Comparison of ENCODE assay signal across 26 mouse cellular contexts in the genomic region with DNA sequence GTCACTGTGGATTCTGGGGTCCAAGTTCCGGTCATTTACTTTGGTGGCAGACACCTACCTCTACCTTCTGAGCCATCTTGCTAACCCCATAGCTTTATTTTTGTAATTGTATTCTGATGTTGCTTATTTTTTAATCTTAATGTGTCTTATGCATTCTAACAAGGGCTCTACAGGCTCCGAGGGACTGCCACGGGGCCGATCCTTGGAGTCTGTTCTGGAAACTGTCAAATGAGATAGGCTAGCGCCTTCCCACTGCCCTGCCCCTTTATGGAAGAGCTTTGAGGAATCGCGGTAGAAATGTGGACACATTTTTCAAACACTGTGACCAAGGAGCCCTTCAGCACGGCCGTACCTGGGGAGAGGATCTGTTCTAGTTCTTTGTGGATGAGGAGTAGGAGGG. TPM values are rescaled to one million over a fixed set of nuclear protein-coding genes. Genes with fewer than 3 reads are reported as not detected.
A peak's percentile ranks its signal among the peaks of the same experiment; 100 is the strongest.
DNase-seq lines count a peak whose midpoint lies in the region; ATAC-seq and TF ChIP-seq lines count a peak whose summit lies in the region.
"Had no signal": no experiment of that assay in that cellular context is flagged by ENCODE, and none has a peak within 500 bp of the region (broad histone marks: within the 10 kb centered on the region; RNA-seq: fewer than 3 reads in every experiment).

No protein-coding gene starts in this region.

- peaks cover 15% of the 10 kb centered on the region for H3K4me1 ChIP-seq in intestine, embryonic 14.5 days (replicated peaks; ENCODE audit: control insufficient read depth, insufficient read depth, low read length)
- peaks cover 18% of the 10 kb centered on the region for H3K4me1 ChIP-seq in intestine, embryonic 16.5 days (ENCODE audit: control insufficient read depth, insufficient read depth, low read length)
- no peaks in the 10 kb centered on the region for H3K4me1 ChIP-seq in ES-E14 (ENCODE audit: control insufficient read depth in 2 of 2, insufficient read depth in 2 of 2, low read length in 2 of 2, poor library complexity in 1 of 2)
- H3K4me1 ChIP-seq: embryonic facial prominence, embryonic 13.5 days; forebrain, embryonic 10.5 days; forebrain, embryonic 12.5 days had no signal

- no peak for DNase-seq in intestine, embryonic 14.5 days (ENCODE audit: low spot score)
- DNase-seq in ES-E14 (ENCODE audit: low read depth, low spot score) (no peak), ZHBTc4 (ENCODE audit: low read depth, low spot score) (peak; percentile 28)
- DNase-seq in left cerebral cortex, adult 8-10 months (ENCODE audit: low spot score in 2 of 2) = no peak
- DNase-seq: adrenal gland, adult 2 months; adrenal gland, postnatal 10 days; adrenal gland, postnatal 25 days; B cell, adult 2 months; cerebellum, adult 11 months; cerebellum, adult 18-20 months; cerebellum, adult 8-10 months; cerebellum, adult 9-11 months; cerebellum, postnatal 14 days; cerebellum, postnatal 36 days; embryo, embryonic 11 days had no signal

- no peak overlapping the region for H3K9ac ChIP-seq in intestine, embryonic 14.5 days (ENCODE audit: low read length)
- no peak overlapping the region for H3K9ac ChIP-seq in intestine, embryonic 16.5 days (ENCODE audit: low read depth, low read length)
- H3K9ac ChIP-seq in ES-E14 (ENCODE audit: insufficient read depth, low read depth, low read length, poor library complexity, severe bottlenecking) = peak overlapping the region; percentile 50; the same call in 1 of the 2 replicates
- H3K9ac ChIP-seq: embryonic facial prominence, embryonic 13.5 days; embryonic facial prominence, embryonic 15.5 days; forebrain, embryonic 12.5 days had no signal

- 54% methylated on average over 9 of the region's 9 CpGs for WGBS in intestine, embryonic 14.5 days
- WGBS in intestine, embryonic 16.5 days = 67% methylated on average over 9 of the region's 9 CpGs

- no peaks in the 10 kb centered on the region for H3K9me3 ChIP-seq in intestine, embryonic 14.5 days (ENCODE audit: control insufficient read depth, low read length)
- H3K9me3 ChIP-seq in intestine, embryonic 16.5 days (ENCODE audit: control insufficient read depth, low read length) = no peaks in the 10 kb centered on the region
- no peaks in the 10 kb centered on the region for H3K9me3 ChIP-seq in ES-E14 (ENCODE audit: control insufficient read depth, insufficient read depth, low read depth, low read length)
- H3K9me3 ChIP-seq: embryonic facial prominence, embryonic 13.5 days; embryonic facial prominence, embryonic 15.5 days; forebrain, embryonic 10.5 days; forebrain, embryonic 12.5 days had no signal

- H3K4me3 ChIP-seq in intestine, embryonic 14.5 days (ENCODE audit: low read depth, low read length) = no peak overlapping the region
- H3K4me3 ChIP-seq in intestine, embryonic 16.5 days (ENCODE audit: low read length) = no peak overlapping the region
- H3K4me3 ChIP-seq in ES-E14 (ENCODE audit: insufficient read depth in 1 of 2, low read depth in 1 of 2, low read length in 2 of 2, poor library complexity in 1 of 2, severe bottlenecking in 1 of 2) = no peak overlapping the region
- H3K4me3 ChIP-seq: embryonic facial prominence, embryonic 13.5 days; embryonic facial prominence, embryonic 15.5 days; erythroblast, embryonic 14.5 days; forebrain, embryonic 10.5 days; forebrain, embryonic 12.5 days had no signal

- H3K36me3 ChIP-seq in intestine, embryonic 14.5 days (ENCODE audit: control insufficient read depth, insufficient read depth, low read length) = no peaks in the 10 kb centered on the region
- no peaks in the 10 kb centered on the region for H3K36me3 ChIP-seq in intestine, embryonic 16.5 days (ENCODE audit: control insufficient read depth, insufficient read depth, low read length)
- no peaks in the 10 kb centered on the region for H3K36me3 ChIP-seq in ES-E14 (ENCODE audit: control insufficient read depth, insufficient read depth, low read length, poor library complexity, severe bottlenecking)
- H3K36me3 ChIP-seq: embryonic facial prominence, embryonic 13.5 days; embryonic facial prominence, embryonic 15.5 days; forebrain, embryonic 10.5 days; forebrain, embryonic 12.5 days had no signal

- no peak for ATAC-seq in intestine, embryonic 14.5 days (replicated peaks; ENCODE audit: low FRiP score, low TSS enrichment, low read depth)
- ATAC-seq in intestine, embryonic 16.5 days = no peak
- ATAC-seq: CD4-positive, CD25-positive, alpha-beta regulatory T cell, adult 4 months; forebrain, embryonic 14.5 days; forebrain, embryonic 16.5 days had no signal

- H3K27ac ChIP-seq in intestine, embryonic 14.5 days (ENCODE audit: low read depth) = no peak overlapping the region
- H3K27ac ChIP-seq in intestine, embryonic 16.5 days (ENCODE audit: low read length) = no peak overlapping the region
- no peak overlapping the region for H3K27ac ChIP-seq in ES-E14 (ENCODE audit: insufficient read depth, low read depth, low read length, poor library complexity, severe bottlenecking)
- H3K27ac ChIP-seq: embryonic facial prominence, embryonic 13.5 days; embryonic facial prominence, embryonic 15.5 days; forebrain, embryonic 10.5 days; forebrain, embryonic 12.5 days had no signal

- 0 out of 2 replicates have a peak overlapping the region, but pooled peaks have one; percentile 14 for H3K4me2 ChIP-seq in intestine, embryonic 14.5 days (ENCODE audit: low read length)
- H3K4me2 ChIP-seq in intestine, embryonic 16.5 days (ENCODE audit: low read depth, low read length) = no peak overlapping the region
- H3K4me2 ChIP-seq: embryonic facial prominence, embryonic 13.5 days; embryonic facial prominence, embryonic 15.5 days; forebrain, embryonic 12.5 days had no signal

- H3K27me3 ChIP-seq in intestine, embryonic 14.5 days (replicated peaks; ENCODE audit: control insufficient read depth, insufficient read depth, low read length) = no peaks in the 10 kb centered on the region
- H3K27me3 ChIP-seq in intestine, embryonic 16.5 days (replicated peaks; ENCODE audit: control insufficient read depth, insufficient read depth, low read length) = no peaks in the 10 kb centered on the region
- H3K27me3 ChIP-seq: CH12.LX; embryonic facial prominence, embryonic 15.5 days; forebrain, embryonic 12.5 days had no signal

- in situ Hi-C loops in ES-E14 (cut with MboI; ENCODE audit: low sequenced_read_pairs in 2 of 2, unreplicated experiment in 2 of 2) = no loop called here

TF ChIP-seq in ES-E14, 5 proteins besides CTCF, POLR2A, EP300 and RAD21:
- TF ChIP-seq ZNF384 (IDR thresholded peaks at IDR 0.05; ENCODE audit: low read depth, low read length) = no peak
- peak; percentile 53; the same call in 1 of the 2 replicates for TF ChIP-seq HCFC1 (IDR thresholded peaks at IDR 0.05; ENCODE audit: borderline replicate concordance, insufficient read depth, low read length)

RNA-seq across cellular contexts. Expression of gene Nkx2-3, which starts 30.7 kb away (rescaled TPM):
- 82.3 and 83.9 TPM in 2 replicates for polyA plus RNA-seq in intestine, embryonic 14.5 days (2014; fragmentation: Nextera tagmentation; extraction: Ambion mirVana)
- polyA plus RNA-seq in intestine, embryonic 16.5 days (2015; fragmentation: Nextera tagmentation; extraction: Ambion mirVana) = 61.3 and 64.6 TPM in 2 replicates
- 0.27 TPM in 1 of 2 replicates, not detected in the other for total RNA-seq in ES-E14 (2012; rRNA removed)
- not detected for total RNA-seq in left cerebral cortex, adult 8-10 months (2022)
- total RNA-seq: adrenal gland, adult 2 months; adrenal gland, postnatal 25 days; CH12.LX; MEL had no signal
- polyA plus RNA-seq: adrenal gland, adult 2 months; CD4-positive, CD25-positive, alpha-beta regulatory T cell, adult 4 months; erythroblast, embryonic 14.5 days had no signal

RNA-seq across cellular contexts. Expression of gene Slc25a28, which starts 31.8 kb away (rescaled TPM):
- polyA plus RNA-seq in intestine, embryonic 14.5 days (2014; fragmentation: Nextera tagmentation; extraction: Ambion mirVana) = 18.6 and 21.4 TPM in 2 replicates
- polyA plus RNA-seq in intestine, embryonic 16.5 days (2015; fragmentation: Nextera tagmentation; extraction: Ambion mirVana) = 19.5 and 20.0 TPM in 2 replicates
- total RNA-seq in ES-E14 (2012; rRNA removed) = 54.8 and 68.4 TPM in 2 replicates
- 10 to 100 TPM; 44.9 to 53.6 (median 48.0) TPM for total RNA-seq in left cerebral cortex, adult 8-10 months (2022)

RNA-seq across cellular contexts. Expression of gene Entpd7, which starts 46.6 kb away (rescaled TPM):
- 15.5 and 16.5 TPM in 2 replicates for polyA plus RNA-seq in intestine, embryonic 14.5 days (2014; fragmentation: Nextera tagmentation; extraction: Ambion mirVana)
- polyA plus RNA-seq in intestine, embryonic 16.5 days (2015; fragmentation: Nextera tagmentation; extraction: Ambion mirVana) = 27.6 and 36.9 TPM in 2 replicates
- 10.3 and 11.4 TPM in 2 replicates for total RNA-seq in ES-E14 (2012; rRNA removed)
- 10 to 100 TPM; 17.8 to 21.6 (median 18.7) TPM for total RNA-seq in left cerebral cortex, adult 8-10 months (2022)
